8 mouse cellular contexts compared by ENCODE assay signal in genomic region chr3:84220748-84221147, GRCm38 (mm10). TPM values are rescaled to one million over a fixed set of nuclear protein-coding genes. Genes with fewer than 3 reads are reported as not detected.
DNase-seq lines count a peak whose midpoint lies in the region; ATAC-seq and TF ChIP-seq lines count a peak whose summit lies in the region.

No protein-coding gene starts in this region.

- H3K4me1 ChIP-seq in spleen, adult 2 months (ENCODE audit: control insufficient read depth, insufficient read depth, insufficient read length): peaks cover 3% of the 10 kb centered on the region
- H3K4me1 ChIP-seq in limb, embryonic 12.5 days (replicated peaks): peaks cover 16% of the 10 kb centered on the region
- H3K4me1 ChIP-seq in midbrain, embryonic 13.5 days (replicated peaks): peaks cover 51% of the 10 kb centered on the region
- peaks cover 10% of the 10 kb centered on the region for H3K4me1 ChIP-seq in stomach, embryonic 16.5 days (ENCODE audit: control insufficient read depth, insufficient read depth, low read length)

- no peak for DNase-seq in spleen, adult 2 months (ENCODE audit: low read depth in 1 of 2, low spot score in 2 of 2)
- no peak for DNase-seq in spleen, postnatal 36 days (ENCODE audit: low spot score in 2 of 2)
- DNase-seq in embryo, embryonic 11 days: peak; percentile 88
- DNase-seq in heart, adult 18-20 months: peak; percentile 66 to 67
- peak; percentile 42 for DNase-seq in kidney, adult 18-20 months

- H3K27me3 ChIP-seq in spleen, adult 2 months (ENCODE audit: control insufficient read depth, insufficient read depth, low read length): peaks cover 2% of the 10 kb centered on the region; the same call in 1 of the 2 replicates
- H3K27me3 ChIP-seq in limb, embryonic 12.5 days: no peaks in the 10 kb centered on the region
- no peaks in the 10 kb centered on the region for H3K27me3 ChIP-seq in midbrain, embryonic 13.5 days
- H3K27me3 ChIP-seq in stomach, embryonic 16.5 days (ENCODE audit: control insufficient read depth, insufficient read depth, low read length): no peaks in the 10 kb centered on the region

- no peak for ATAC-seq in limb, embryonic 12.5 days (ENCODE audit: insufficient number of reproducible peaks, insufficient read depth, low FRiP score, low TSS enrichment, low read depth)
- ATAC-seq in midbrain, embryonic 13.5 days: peak; percentile 88
- no peak for ATAC-seq in stomach, embryonic 16.5 days (ENCODE audit: insufficient read depth, low FRiP score)

- no peaks in the 10 kb centered on the region for H3K36me3 ChIP-seq in spleen, adult 2 months (ENCODE audit: control insufficient read depth, insufficient read depth, low read length)
- H3K36me3 ChIP-seq in limb, embryonic 12.5 days: no peaks in the 10 kb centered on the region
- no peaks in the 10 kb centered on the region for H3K36me3 ChIP-seq in midbrain, embryonic 13.5 days
- no peaks in the 10 kb centered on the region for H3K36me3 ChIP-seq in stomach, embryonic 16.5 days (ENCODE audit: control insufficient read depth, insufficient read depth, low read length)

- WGBS in spleen, adult 2 months: 4% methylated on average over 11 of the region's 11 CpGs
- WGBS in limb, embryonic 12.5 days: under 1% methylated on average over 11 of the region's 11 CpGs
- WGBS in midbrain, embryonic 13.5 days: under 1% methylated on average over 11 of the region's 11 CpGs
- WGBS in stomach, embryonic 16.5 days: under 1% methylated on average over 11 of the region's 11 CpGs

- no peaks in the 10 kb centered on the region for H3K9me3 ChIP-seq in limb, embryonic 12.5 days
- H3K9me3 ChIP-seq in midbrain, embryonic 13.5 days: no peaks in the 10 kb centered on the region
- H3K9me3 ChIP-seq in stomach, embryonic 16.5 days (replicated peaks; ENCODE audit: control insufficient read depth, low read length): no peaks in the 10 kb centered on the region

- TF ChIP-seq POLR2A in spleen, adult 2 months (IDR thresholded peaks at IDR 0.05; ENCODE audit: low read depth, low read length): no peak

- peak overlapping the region; percentile 49 for H3K4me3 ChIP-seq in spleen, adult 2 months (ENCODE audit: extremely low read depth, insufficient read depth, insufficient read length)
- peak overlapping the region; percentile 46 for H3K4me3 ChIP-seq in limb, embryonic 12.5 days (replicated peaks)
- peak overlapping the region; percentile 65 for H3K4me3 ChIP-seq in midbrain, embryonic 13.5 days (replicated peaks)
- H3K4me3 ChIP-seq in stomach, embryonic 16.5 days (replicated peaks; ENCODE audit: low read length): peak overlapping the region; percentile 47

- H3K9ac ChIP-seq in limb, embryonic 12.5 days (replicated peaks): peak overlapping the region; percentile 62
- peak overlapping the region; percentile 80 for H3K9ac ChIP-seq in midbrain, embryonic 13.5 days (replicated peaks)
- H3K9ac ChIP-seq in stomach, embryonic 16.5 days (ENCODE audit: low read length): peak overlapping the region; percentile 68

- H3K4me2 ChIP-seq in limb, embryonic 12.5 days: peak overlapping the region; percentile 87
- H3K4me2 ChIP-seq in midbrain, embryonic 13.5 days (replicated peaks): peak overlapping the region; percentile 65
- H3K4me2 ChIP-seq in stomach, embryonic 16.5 days (ENCODE audit: low read depth, low read length): peak overlapping the region; percentile 68

- no peak for TF ChIP-seq CTCF in spleen, adult 2 months (IDR thresholded peaks at IDR 0.05; ENCODE audit: extremely low read depth, insufficient read depth, insufficient read length, insufficient replicate concordance)

- H3K27ac ChIP-seq in spleen, adult 2 months (ENCODE audit: insufficient read depth, low read length): no peak overlapping the region
- no peak overlapping the region for H3K27ac ChIP-seq in limb, embryonic 12.5 days
- peak overlapping the region; percentile 94 for H3K27ac ChIP-seq in midbrain, embryonic 13.5 days
- no peak overlapping the region for H3K27ac ChIP-seq in stomach, embryonic 16.5 days (ENCODE audit: low read length)

RNA-seq across cellular contexts. Expression of gene Gm6525, which starts 46.8 kb away (rescaled TPM):
- polyA plus RNA-seq in spleen, adult 2 months (2012; rRNA removed): not detected in 2 replicates
- not detected for total RNA-seq in heart, adult 18-20 months (2021)
- 0.35 and 0.88 TPM in 2 replicates for polyA plus RNA-seq in limb, embryonic 12.5 days (2016; fragmentation: Nextera tagmentation; extraction: Ambion mirVana)
- polyA plus RNA-seq in midbrain, embryonic 13.5 days (2015; fragmentation: Nextera tagmentation; extraction: Ambion mirVana): 3.8 and 4.3 TPM in 2 replicates
- 0.60 and 0.70 TPM in 2 replicates for polyA plus RNA-seq in stomach, embryonic 16.5 days (2015; fragmentation: Nextera tagmentation; extraction: Ambion mirVana)

Comparison
In these comparisons a context has a peak if more than half of its experiments do, and no peak if none do; other contexts are left out.
1. DNase-seq: peak in embryo, embryonic 11 days (single experiment), heart, adult 18-20 months (2 of 2) and kidney, adult 18-20 months (single experiment); none in spleen, adult 2 months (0 of 2) and spleen, postnatal 36 days (0 of 2).
2. Peak in every context shown above with its lines, with median percentiles within 50 percentile points of each other: H3K4me3 ChIP-seq, H3K4me2 ChIP-seq and H3K9ac ChIP-seq.